Mouse (Mus musculus) gastrocnemius, adult 18-20 months (tissue): ENCODE measurements around the gene Hivep3. TPM values are rescaled to one million over a fixed set of nuclear protein-coding genes. Genes with fewer than 3 reads are reported as not detected.

ENCODE experiments used
- DNase-seq: peaks from one replicate; pipeline ENCODE4 v3.0.0; 2021; ENCODE audit warnings: low spot score
- total RNA-seq, 2 experiments: library from RNA; stranded (reverse); gene quantifications; 2 replicates each; pipeline ENCODE4 v1.2.3; 2021

The Hivep3 gene
- total RNA-seq, 2 experiments from 2014 or later: 3.0 to 5.6 TPM

- no peak for DNase-seq
Observed at GRCm38 (mm10) chr4:120052481-120052880, 318.9 kb downstream of the Hivep3 start.

DNA sequence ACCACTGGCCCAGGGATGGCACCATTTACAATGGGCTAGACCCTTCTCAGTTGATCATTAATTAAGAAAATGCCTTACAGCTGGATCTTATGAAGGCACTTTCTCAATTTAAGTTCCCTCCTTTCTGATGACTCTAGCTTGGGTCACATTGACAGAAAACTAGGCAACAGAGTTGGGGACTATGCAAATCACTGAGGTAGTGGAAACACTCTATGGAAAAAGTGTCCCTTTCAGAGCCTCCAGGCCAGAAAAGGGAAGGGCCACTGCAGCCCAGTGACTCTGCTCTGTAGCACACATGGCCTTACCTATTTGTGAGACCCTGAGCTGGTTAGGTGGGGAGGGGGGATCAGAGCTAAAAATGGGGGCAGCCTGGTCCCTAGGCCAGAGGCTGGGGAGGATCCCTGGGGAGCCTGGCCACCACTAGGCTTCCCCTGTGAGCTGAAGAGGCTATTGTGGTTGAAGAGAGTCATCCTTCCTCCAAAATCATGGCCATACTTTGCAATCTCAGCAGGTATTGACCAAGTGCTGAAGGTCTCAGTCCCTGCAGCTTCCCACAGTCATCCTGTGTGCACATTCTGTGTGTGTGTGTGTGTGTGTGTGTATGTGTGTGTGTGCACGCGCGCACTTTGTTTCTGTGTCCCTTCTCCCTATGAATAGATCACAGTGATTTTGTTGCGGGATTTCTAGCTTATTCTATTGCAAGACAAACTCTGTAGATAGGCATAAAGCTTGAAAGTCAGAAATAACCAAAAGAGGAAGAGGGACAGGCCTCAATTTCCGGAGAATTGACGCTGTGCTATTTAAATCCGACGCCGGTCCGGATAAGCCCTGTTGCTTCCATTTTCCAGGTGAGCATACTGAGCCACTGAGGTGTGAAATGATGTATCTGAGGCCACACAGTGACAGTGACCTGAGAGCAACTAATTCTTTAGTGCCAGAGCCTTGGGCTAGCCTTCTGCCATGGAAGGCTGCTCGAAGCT, 319.7 kb downstream of the Hivep3 start:
- DNase-seq: no peak

DNA sequence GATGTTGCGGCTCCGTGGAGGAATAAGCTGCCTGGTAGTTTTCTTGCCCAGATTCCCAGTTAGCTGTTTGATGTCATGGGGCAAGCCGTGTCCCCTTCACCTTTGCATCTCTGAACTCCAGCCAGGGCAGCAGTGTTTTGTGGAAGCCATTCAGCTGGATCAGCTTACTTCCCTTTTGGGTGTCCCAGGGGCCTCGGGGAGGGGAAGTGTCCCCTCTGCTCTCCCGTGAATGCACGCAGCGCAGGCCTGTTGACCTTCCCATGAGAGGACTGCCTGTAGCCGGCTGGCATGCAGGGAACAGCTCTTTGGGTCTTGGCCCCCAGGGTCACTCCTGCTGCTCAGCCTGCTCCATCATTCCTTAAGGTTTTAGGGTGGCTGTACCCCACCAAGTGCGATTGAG, 320.6 kb downstream of the Hivep3 start:
- peak; percentile 11 for DNase-seq

GRCm38 (mm10) chr4:120056451-120056850, 322.9 kb downstream of the Hivep3 start:
- no peak for DNase-seq

GRCm38 (mm10) chr4:120057529-120057928, 323.9 kb downstream of the Hivep3 start:
- DNase-seq: no peak

GRCm38 (mm10) chr4:120058157-120058556, 324.6 kb downstream of the Hivep3 start:
- no peak for DNase-seq

DNA sequence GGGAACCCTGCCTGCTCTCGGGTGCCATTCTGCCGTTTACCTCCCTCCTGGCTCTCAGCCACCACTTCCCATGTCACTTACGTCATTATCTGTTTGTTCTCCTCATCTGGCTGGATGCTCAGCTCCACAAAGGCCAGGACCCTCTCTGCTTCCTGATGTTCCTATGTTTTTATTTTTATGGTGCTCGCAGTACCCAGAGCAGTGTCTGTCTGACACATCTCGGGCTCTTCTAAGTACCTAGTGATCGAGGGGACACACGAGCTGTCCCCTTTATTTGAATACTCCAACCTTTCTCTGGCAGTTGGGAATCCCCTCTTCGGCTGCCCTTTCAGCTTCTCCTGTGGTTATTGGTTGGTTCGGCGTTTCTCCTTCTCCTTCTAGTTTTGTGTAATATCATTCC, 325.2 kb downstream of the Hivep3 start:
- no peak for DNase-seq

GRCm38 (mm10) chr4:120061727-120062126, 328.1 kb downstream of the Hivep3 start:
- no peak for DNase-seq

GRCm38 (mm10) chr4:120062198-120062597, 328.6 kb downstream of the Hivep3 start:
- no peak for DNase-seq

- DNase-seq: no peak
Observed at GRCm38 (mm10) chr4:120062754-120063153, 329.2 kb downstream of the Hivep3 start.

DNA sequence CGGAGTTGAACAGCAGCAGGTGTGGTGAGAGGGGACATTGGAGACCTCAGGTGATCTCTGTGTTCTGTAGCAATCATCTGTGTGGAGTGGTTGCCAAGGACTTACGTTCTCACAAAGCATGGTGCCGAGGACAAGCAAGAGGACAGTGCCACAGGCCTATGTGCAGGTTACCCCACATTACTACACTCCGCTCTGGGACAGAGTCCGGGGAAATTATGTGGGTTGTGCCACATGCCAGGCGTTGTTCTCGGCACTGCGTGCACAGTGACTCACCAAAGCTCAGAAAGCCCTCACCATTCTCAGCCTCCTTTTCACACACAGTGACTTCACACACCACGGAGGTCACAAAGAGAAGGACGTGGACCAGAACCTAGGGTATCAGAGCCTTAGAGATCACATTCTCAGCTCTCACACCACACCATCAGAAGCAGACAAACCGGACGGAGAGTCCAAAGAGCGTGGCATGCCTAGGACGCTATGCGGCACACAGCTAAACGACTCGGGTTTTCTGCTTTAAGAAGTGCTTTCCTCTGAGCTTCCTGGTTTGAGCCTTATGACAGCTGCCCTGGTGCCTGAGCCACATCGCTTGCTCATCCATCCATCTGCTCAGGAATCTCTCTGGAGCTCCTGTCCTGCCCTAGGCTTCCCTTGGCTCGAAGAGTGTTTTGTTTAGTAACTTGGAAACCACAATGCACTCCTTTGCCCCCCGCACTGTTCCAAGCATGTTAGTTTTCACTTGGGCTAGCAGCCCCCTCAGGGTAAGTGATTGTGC, 330.0 kb downstream of the Hivep3 start:
- DNase-seq: no peak

DNA sequence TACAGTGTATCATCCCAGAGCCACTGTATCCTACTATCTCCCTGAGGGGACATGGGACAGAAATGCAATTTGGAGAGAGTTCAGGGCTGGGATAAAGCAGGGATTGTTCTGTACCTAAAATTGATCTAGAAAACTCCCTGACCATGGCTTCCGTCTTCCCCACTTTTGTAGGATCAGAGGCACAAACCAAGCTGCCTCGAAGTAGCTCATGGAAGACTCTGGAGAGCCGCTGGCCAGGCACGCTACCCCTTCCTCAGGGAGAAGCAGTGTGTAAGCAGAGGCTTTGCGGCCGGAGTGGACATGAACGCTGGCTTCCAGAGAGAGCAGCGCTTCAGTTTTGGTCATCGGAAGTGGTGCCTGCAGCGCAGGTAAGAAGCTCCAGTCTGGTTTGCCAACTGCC, 331.1 kb downstream of the Hivep3 start, which contains the start of gene AL607142.1:
Gene AL607142.1 (plus strand): TSS at position 301 of the 400 bp plus-strand sequence.
- no peak for DNase-seq

- DNase-seq: no peak
Observed at GRCm38 (mm10) chr4:120066841-120067591, 333.4 kb downstream of the Hivep3 start.

- no peak for DNase-seq
Observed at GRCm38 (mm10) chr4:120067592-120068235, 334.1 kb downstream of the Hivep3 start.

DNA sequence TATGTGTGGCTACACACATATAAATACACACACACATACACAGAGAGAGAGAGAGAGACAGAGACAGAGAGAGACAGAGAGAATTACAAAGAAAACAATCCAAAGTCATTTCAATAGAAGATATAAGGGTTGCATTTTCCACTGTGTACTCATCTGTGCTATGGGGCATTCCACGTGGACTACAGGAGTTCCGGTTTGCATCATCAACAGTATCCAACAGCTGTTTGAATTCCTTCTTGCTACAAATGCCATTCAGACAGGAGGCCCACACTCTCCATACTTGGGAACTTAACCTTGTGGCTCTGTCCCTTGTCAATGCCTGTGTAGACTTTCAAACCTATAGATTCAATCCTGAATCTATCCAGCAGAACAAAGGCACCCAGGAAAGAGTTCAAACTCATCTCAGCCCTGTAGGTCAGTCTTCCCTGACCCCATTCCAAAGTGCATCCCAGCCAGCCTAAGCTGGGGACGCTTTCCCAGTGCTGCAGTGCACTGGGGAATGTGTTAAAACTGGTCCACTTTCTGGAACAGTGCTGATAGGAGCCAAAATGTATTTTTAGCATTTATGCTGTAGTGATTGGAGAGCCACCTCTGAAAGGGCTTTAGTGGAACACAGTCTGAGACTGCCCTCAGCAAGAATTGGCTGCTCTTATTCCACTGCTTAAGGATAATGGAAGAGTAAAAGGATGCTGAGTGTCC, 335.4 kb downstream of the Hivep3 start:
- DNase-seq: no peak

- no peak for DNase-seq
Observed at GRCm38 (mm10) chr4:120069582-120069980, 336.0 kb downstream of the Hivep3 start.

- DNase-seq: no peak
Observed at GRCm38 (mm10) chr4:120071411-120071810, 337.8 kb downstream of the Hivep3 start.

- DNase-seq: peak; percentile 15
Observed at GRCm38 (mm10) chr4:120071842-120072507, 338.4 kb downstream of the Hivep3 start.

- DNase-seq: no peak
Observed at GRCm38 (mm10) chr4:120074061-120074460, 340.5 kb downstream of the Hivep3 start.

DNA sequence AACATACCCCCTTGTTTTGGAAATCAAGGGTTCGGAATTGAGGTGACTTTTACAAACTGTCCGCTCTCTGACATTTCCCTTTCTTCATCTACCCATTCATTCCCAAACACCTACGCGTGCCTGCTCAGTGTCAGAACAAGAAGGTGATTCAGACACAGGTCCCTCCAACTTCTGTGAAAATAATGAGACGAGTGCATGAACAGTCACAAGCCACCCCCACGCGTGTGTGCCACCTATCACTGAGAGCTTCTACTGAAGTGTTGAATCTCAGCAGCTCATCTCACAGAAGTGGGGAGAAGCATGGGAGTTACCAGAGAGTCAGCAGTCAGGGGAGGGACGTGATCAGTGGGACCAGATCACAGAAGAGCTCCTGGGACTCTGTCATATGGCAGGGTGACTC, 343.7 kb downstream of the Hivep3 start:
- no peak for DNase-seq
